ENCODE assay signal across 7 mouse cellular contexts in genomic region chr19:3638698-3639097, GRCm38 (mm10). TPM values are rescaled to one million over a fixed set of nuclear protein-coding genes. Genes with fewer than 3 reads are reported as not detected.
DNase-seq lines count a peak whose midpoint lies in the region; ATAC-seq and TF ChIP-seq lines count a peak whose summit lies in the region.

No protein-coding gene starts in this region.

- 0 out of 2 replicates have a peak, but pooled peaks cover 21% of the 10 kb centered on the region for H3K4me1 ChIP-seq in hindbrain, postnatal 0 days (ENCODE audit: insufficient read depth, low read length)
- peaks cover 65% of the 10 kb centered on the region for H3K4me1 ChIP-seq in limb, embryonic 15.5 days

- H3K36me3 ChIP-seq in C2C12 (ENCODE audit: control insufficient read depth, insufficient read depth) (peaks cover 6% of the 10 kb centered on the region), myocyte (ENCODE audit: control insufficient read depth, insufficient read depth) (peaks cover 6% of the 10 kb centered on the region)
- H3K36me3 ChIP-seq in hindbrain, postnatal 0 days (ENCODE audit: insufficient read depth, low read length), result no peaks in the 10 kb centered on the region
- peaks cover 39% of the 10 kb centered on the region for H3K36me3 ChIP-seq in limb, embryonic 15.5 days

- H3K79me2 ChIP-seq in C2C12 (ENCODE audit: control insufficient read depth, insufficient read depth) (no peaks in the 10 kb centered on the region), myocyte (ENCODE audit: control insufficient read depth, insufficient read depth) (no peaks in the 10 kb centered on the region)

- no peaks in the 10 kb centered on the region for H3K79me3 ChIP-seq in C2C12 (ENCODE audit: low read depth)

- H3K4me3 ChIP-seq in C2C12 (ENCODE audit: insufficient read depth, poor library complexity, severe bottlenecking) (no peak overlapping the region), myocyte (no peak overlapping the region)
- no peak overlapping the region for H3K4me3 ChIP-seq in hindbrain, postnatal 0 days (ENCODE audit: low read length)
- H3K4me3 ChIP-seq in limb, embryonic 15.5 days, result no peak overlapping the region

- no peaks in the 10 kb centered on the region for H3K27me3 ChIP-seq in C2C12 (ENCODE audit: control insufficient read depth, insufficient read depth, insufficient read length)
- H3K27me3 ChIP-seq in hindbrain, postnatal 0 days (ENCODE audit: insufficient read depth, low read length), result no peaks in the 10 kb centered on the region
- H3K27me3 ChIP-seq in limb, embryonic 15.5 days, result no peaks in the 10 kb centered on the region
- H3K27me3 ChIP-seq in myocyte (ENCODE audit: control insufficient read depth, insufficient read depth, insufficient read length), result no peaks in the 10 kb centered on the region

- peak overlapping the region; percentile 31 for H3ac ChIP-seq in C2C12 (ENCODE audit: control insufficient read depth, insufficient read length, low read depth)
- no peak overlapping the region for H3ac ChIP-seq in myocyte (ENCODE audit: control insufficient read depth, insufficient read length)

- H3K4me2 ChIP-seq in hindbrain, postnatal 0 days (ENCODE audit: low read depth, low read length), result no peak overlapping the region
- no peak overlapping the region for H3K4me2 ChIP-seq in limb, embryonic 15.5 days
- peak overlapping the region; percentile 42 for H3K4me2 ChIP-seq in myocyte (ENCODE audit: low read depth)

- ATAC-seq in hindbrain, postnatal 0 days, result no peak
- no peak; the same call in 1 of the 2 replicates for ATAC-seq in limb, embryonic 15.5 days (ENCODE audit: insufficient number of reproducible peaks, low FRiP score, low TSS enrichment, low read depth)

- H3K9me3 ChIP-seq in hindbrain, postnatal 0 days (ENCODE audit: low read length), result no peaks in the 10 kb centered on the region
- H3K9me3 ChIP-seq in limb, embryonic 15.5 days, result no peaks in the 10 kb centered on the region

- TF ChIP-seq POLR2A in myocyte (IDR thresholded peaks at IDR 0.05; ENCODE audit: insufficient read length, low read depth), result no peak

- no peak overlapping the region for H3K27ac ChIP-seq in hindbrain, postnatal 0 days
- H3K27ac ChIP-seq in limb, embryonic 15.5 days, result peak overlapping the region; percentile 71

- no peak for TF ChIP-seq CTCF in C2C12 (IDR thresholded peaks at IDR 0.05; ENCODE audit: control insufficient read depth, insufficient read depth, insufficient read length)
- no peak for TF ChIP-seq CTCF in hindbrain, postnatal 0 days (IDR thresholded peaks at IDR 0.05; ENCODE audit: low read depth)

- no peak overlapping the region for H3K9ac ChIP-seq in hindbrain, postnatal 0 days (replicated peaks; ENCODE audit: low read length)
- H3K9ac ChIP-seq in limb, embryonic 15.5 days, result no peak overlapping the region

- WGBS in hindbrain, postnatal 0 days, result 30% methylated on average over 8 of the region's 8 CpGs
- WGBS in limb, embryonic 15.5 days, result 32% methylated on average over 8 of the region's 8 CpGs

- peak; percentile 65 to 72 for DNase-seq in adrenal gland, adult 18-20 months (ENCODE audit: low spot score in 2 of 2)
- DNase-seq in gastrocnemius, postnatal 25 days, result peak; percentile 35
- peak; percentile 64 for DNase-seq in hindbrain, postnatal 0 days (ENCODE audit: low spot score)
- no peak for DNase-seq in yolk sac, embryonic 10.5 days (ENCODE audit: low spot score)

TF ChIP-seq in C2C12, 6 proteins besides CTCF, POLR2A, EP300 and RAD21:
- TF ChIP-seq USF1 (IDR thresholded peaks at IDR 0.05; ENCODE audit: low read depth) (no peak), MAX (IDR thresholded peaks at IDR 0.05) (no peak), MYOG (IDR thresholded peaks at IDR 0.05; ENCODE audit: control insufficient read depth, extremely low read depth, insufficient read length) (no peak), CEBPB (IDR thresholded peaks at IDR 0.05; ENCODE audit: low read depth) (no peak), MYOD1 (IDR thresholded peaks at IDR 0.05; ENCODE audit: control insufficient read depth, insufficient read length, low read depth) (no peak), FOSL1 (IDR thresholded peaks at IDR 0.05; ENCODE audit: insufficient read depth, low read length, poor library complexity, severe bottlenecking) (no peak)

TF ChIP-seq in myocyte, 11 proteins besides CTCF, POLR2A, EP300 and RAD21:
- no peak for TF ChIP-seq CEBPB (IDR thresholded peaks at IDR 0.05; ENCODE audit: insufficient read depth, poor library complexity, severe bottlenecking)
- TF ChIP-seq SRF (IDR thresholded peaks at IDR 0.05; ENCODE audit: control insufficient read depth, insufficient read length, low read depth), result no peak
- TF ChIP-seq USF1 (IDR thresholded peaks at IDR 0.05; ENCODE audit: low read depth), result no peak
- TF ChIP-seq E2F4 (IDR thresholded peaks at IDR 0.05; ENCODE audit: insufficient read depth), result no peak
- no peak for TF ChIP-seq TCF3 (IDR thresholded peaks at IDR 0.05; ENCODE audit: insufficient read length, low read depth)
- TF ChIP-seq TCF12 (IDR thresholded peaks at IDR 0.05; ENCODE audit: insufficient read depth, poor library complexity, severe bottlenecking), result no peak
- TF ChIP-seq POLR2AphosphoS2 (IDR thresholded peaks at IDR 0.05; ENCODE audit: insufficient read length, low read depth), result no peak
- TF ChIP-seq REST (IDR thresholded peaks at IDR 0.05; ENCODE audit: insufficient read depth, insufficient read length), result no peak
- TF ChIP-seq MYOD1 (IDR thresholded peaks at IDR 0.05; ENCODE audit: control insufficient read depth in 1 of 3, insufficient read length in 2 of 3, low read depth in 2 of 3), result no peak
- TF ChIP-seq MYOG (IDR thresholded peaks at IDR 0.05; ENCODE audit: control insufficient read depth in 1 of 3, insufficient read depth in 1 of 3, insufficient read length in 2 of 3, low read depth in 2 of 3), result no peak
- no peak for TF ChIP-seq MAX (IDR thresholded peaks at IDR 0.05; ENCODE audit: low read depth)

RNA-seq across cellular contexts. Expression of gene Lrp5, which starts 47.7 kb away (rescaled TPM):
- polyA plus RNA-seq in C2C12 (2012; fragmentation: generic; extraction: Trizol) (33.8 TPM), myocyte (2012; fragmentation: generic; extraction: Trizol) (42.5 TPM)
- 100 to 1,000 TPM; 102 to 103 TPM for total RNA-seq in adrenal gland, adult 18-20 months (2021)
- total RNA-seq in gastrocnemius, postnatal 25 days (2021), result 10 to 100 TPM; 24.6 to 28.2 TPM
- 16.4 and 17.6 TPM in 2 replicates for total RNA-seq in hindbrain, postnatal 0 days (2014; rRNA removed)
- 0.69 and 1.1 TPM in 2 replicates for polyA plus RNA-seq in hindbrain, postnatal 0 days (2015; fragmentation: Nextera tagmentation; extraction: Ambion mirVana)
- polyA plus RNA-seq in limb, embryonic 15.5 days (2015; fragmentation: Nextera tagmentation; extraction: Ambion mirVana), result 6.6 and 6.8 TPM in 2 replicates
